Mouse (Mus musculus) kidney, embryonic 14.5 days (tissue): ENCODE results near the gene Prrt4. TPM values are rescaled to one million over a fixed set of nuclear protein-coding genes. Genes with fewer than 3 reads are reported as not detected.

Source experiments
- ATAC-seq: fragments of 200-750 bp; cut with Nextera tagmentation; 2 replicates; pipeline ENCODE4 v1.8.0; 2017; ENCODE audit warnings: moderate number of reproducible peaks, mild to moderate bottlenecking, moderate TSS enrichment, moderate library complexity; ENCODE audit not compliant: low FRiP score, low TSS enrichment
- H3K27ac ChIP-seq: fragments of 300-500 bp; sonication (generic); 2 replicates; pipeline ENCODE4 v1.5.1; 2014; ENCODE audit warnings: low read depth, mild to moderate bottlenecking, low read length, moderate library complexity, mixed read lengths
- H3K27me3 ChIP-seq: fragments of 300-500 bp; sonication (generic); 2 replicates; pipeline ENCODE4 v1.6.1; 2014; ENCODE audit warnings: mild to moderate bottlenecking, low read length; ENCODE audit not compliant: control insufficient read depth, insufficient read depth
- H3K36me3 ChIP-seq: fragments of 300-500 bp; sonication (generic); 2 replicates; pipeline ENCODE4 v1.6.1; 2014; ENCODE audit warnings: low read length, mixed read lengths; ENCODE audit not compliant: control insufficient read depth, insufficient read depth
- H3K4me1 ChIP-seq: fragments of 300-500 bp; sonication (generic); 2 replicates; pipeline ENCODE4 v1.6.1; 2014; ENCODE audit warnings: low read length, mixed read lengths; ENCODE audit not compliant: control insufficient read depth, insufficient read depth
- H3K4me2 ChIP-seq: fragments of 300-500 bp; sonication (generic); replicated peaks from 2 replicates; pipeline ENCODE4 v1.6.1; 2014; ENCODE audit warnings: low read depth, mild to moderate bottlenecking, low read length
- H3K4me3 ChIP-seq: fragments of 300-500 bp; sonication (generic); 2 replicates; pipeline ENCODE4 v1.5.1; 2014; ENCODE audit warnings: mild to moderate bottlenecking, low read length
- H3K9ac ChIP-seq: fragments of 300-500 bp; sonication (generic); 2 replicates; pipeline ENCODE4 v1.6.1; 2014; ENCODE audit warnings: low read depth, mild to moderate bottlenecking, low read length, moderate library complexity
- H3K9me3 ChIP-seq: fragments of 300-500 bp; sonication (generic); 2 replicates; pipeline ENCODE4 v1.6.1; 2016; ENCODE audit warnings: low read length; ENCODE audit not compliant: control insufficient read depth
- WGBS: fragments of 180-500 bp; shearing (Covaris S2); extraction: QIAGEN DNeasy Blood & Tissue Kit; methylation state at CpG from one replicate; pipeline ENCODE4 v1.1.7; 2014; 5-methylcytosine and 5-hydroxymethylcytosine counted together
- polyA plus RNA-seq: library from polyadenylated mRNA; unstranded; fragments of >200 nt; fragmentation: Nextera tagmentation; extraction: Ambion mirVana; gene quantifications from 2 replicates; pipeline ENCODE4 v1.2.1, GENCODE M21; 2014

The Prrt4 gene
- polyA plus RNA-seq, 1 experiment from 2014 or later, result 0.96 TPM

DNA sequence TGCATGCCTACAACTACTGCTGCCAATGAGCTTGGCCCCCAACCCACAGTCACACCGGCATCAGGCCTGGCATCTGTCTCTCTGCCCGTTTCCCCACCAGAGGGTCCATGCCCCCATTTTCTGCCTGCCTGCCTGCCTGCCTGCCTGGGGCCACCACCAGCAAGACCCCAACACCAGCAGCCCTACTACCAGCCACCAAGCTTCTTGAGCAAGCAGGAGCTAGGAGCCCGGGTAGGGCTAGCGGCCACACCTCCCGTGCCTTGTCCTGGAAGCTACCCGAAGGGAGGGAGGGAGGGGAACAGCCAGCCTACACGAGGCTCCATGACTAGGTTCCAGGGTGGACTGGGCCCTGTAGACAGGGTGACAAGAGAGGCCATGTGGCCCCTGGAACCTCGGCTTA is 22.6 kb upstream of the Prrt4 start:
- H3K4me2 ChIP-seq, result no peak overlapping the region
- H3K36me3 ChIP-seq, result peaks cover 16% of the 10 kb centered on the region
- 84% methylated on average over 8 of the region's 8 CpGs for whole genome bisulfite sequencing
- H3K27ac ChIP-seq, result no peak overlapping the region
- no peak for ATAC-seq
- H3K27me3 ChIP-seq, result no peaks in the 10 kb centered on the region
- H3K9ac ChIP-seq, result no peak overlapping the region; the same call in 1 of the 2 replicates
- no peaks in the 10 kb centered on the region for H3K9me3 ChIP-seq
- H3K4me1 ChIP-seq, result 0 out of 2 replicates have a peak, but pooled peaks cover 4% of the 10 kb centered on the region
- no peak overlapping the region for H3K4me3 ChIP-seq

DNA sequence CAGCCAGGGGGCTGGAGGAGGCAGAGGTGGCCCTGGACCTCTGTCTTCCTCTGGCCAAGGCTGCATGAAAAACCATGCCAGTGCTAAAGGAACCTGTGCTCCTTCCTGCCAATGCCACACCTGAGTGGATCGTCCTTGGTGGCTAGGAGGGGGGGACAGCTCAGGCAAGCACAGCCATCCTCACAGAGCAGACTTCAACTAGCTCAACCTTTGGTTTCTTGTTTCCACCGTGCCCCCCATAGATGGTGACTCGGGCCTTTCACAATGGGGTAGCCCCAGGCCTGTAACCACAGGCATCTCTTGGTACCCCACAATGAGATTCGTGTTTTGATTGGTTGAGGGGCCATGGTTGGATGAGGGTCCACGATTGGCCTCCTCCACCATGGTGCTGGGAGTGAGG is 22.0 kb upstream of the Prrt4 start:
- no peaks in the 10 kb centered on the region for H3K27me3 ChIP-seq
- H3K4me2 ChIP-seq, result no peak overlapping the region
- no peak for ATAC-seq
- peaks cover 16% of the 10 kb centered on the region for H3K36me3 ChIP-seq
- H3K9ac ChIP-seq, result no peak overlapping the region
- 0 out of 2 replicates have a peak, but pooled peaks cover 4% of the 10 kb centered on the region for H3K4me1 ChIP-seq
- 94% methylated on average over 5 of the region's 5 CpGs for WGBS
- no peaks in the 10 kb centered on the region for H3K9me3 ChIP-seq
- no peak overlapping the region for H3K27ac ChIP-seq
- H3K4me3 ChIP-seq, result no peak overlapping the region

DNA sequence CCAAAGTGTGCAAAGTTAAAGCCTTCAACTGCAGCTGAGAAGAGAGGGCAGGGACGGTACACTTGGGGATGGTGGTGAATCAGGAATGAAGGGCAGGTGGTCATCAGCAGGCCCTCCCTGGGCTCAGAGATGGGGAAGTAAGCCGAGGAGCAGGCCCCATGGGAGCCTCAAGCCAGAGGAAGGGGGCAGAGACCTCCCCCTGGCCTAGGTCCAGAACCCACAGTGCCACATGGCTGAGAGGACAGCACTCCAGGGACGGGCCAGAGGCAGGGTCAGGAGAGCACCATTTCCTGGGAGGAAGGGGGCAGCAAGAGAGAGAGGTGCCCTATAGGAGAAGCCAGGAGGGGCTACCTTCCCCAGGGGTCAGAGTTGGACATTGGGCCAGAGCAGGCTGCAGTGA is 21.1 kb upstream of the Prrt4 start:
- 64% methylated on average over 3 of the region's 3 CpGs for WGBS
- no peak for ATAC-seq
- Histone ChIP-seq H3K9ac (no peak overlapping the region), H3K4me1 (0 out of 2 replicates have a peak, but pooled peaks cover 4% of the 10 kb centered on the region), H3K4me3 (no peak overlapping the region), H3K27me3 (no peaks in the 10 kb centered on the region), H3K27ac (no peak overlapping the region), H3K4me2 (no peak overlapping the region), H3K36me3 (peaks cover 10% of the 10 kb centered on the region; the same call in 1 of the 2 replicates), H3K9me3 (no peaks in the 10 kb centered on the region)

DNA sequence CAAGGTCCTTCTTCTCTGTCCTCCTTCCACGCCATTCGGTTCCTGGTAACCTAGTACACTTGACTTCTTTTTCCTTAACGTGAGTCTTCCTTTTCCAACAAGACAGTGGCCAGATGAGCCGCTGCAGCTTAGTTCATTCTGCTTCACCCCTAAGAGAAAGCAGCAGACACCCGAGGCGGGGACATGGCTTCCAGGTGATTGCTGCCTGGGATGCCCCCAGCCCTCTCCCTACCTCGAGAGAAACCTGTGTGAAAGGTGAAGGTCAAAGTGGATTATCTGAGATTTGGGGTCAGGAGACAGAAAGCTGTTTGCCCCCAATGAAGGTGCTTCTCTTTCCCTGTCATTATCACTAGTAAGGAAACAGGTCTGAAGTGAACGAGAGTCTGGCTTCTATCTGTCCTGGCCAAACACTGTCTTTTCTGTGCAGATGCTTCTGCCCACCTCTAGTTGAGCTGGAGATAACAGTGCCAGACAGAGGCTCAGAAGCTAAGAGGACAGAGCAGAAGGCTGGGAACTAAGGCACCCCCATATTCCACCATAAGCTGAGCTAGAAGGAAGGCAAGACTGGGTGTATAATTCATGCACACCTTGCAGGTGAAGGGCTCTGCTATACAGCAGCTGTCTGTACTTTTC is 20.0 kb upstream of the Prrt4 start:
- Histone ChIP-seq H3K4me3 (peak overlapping the region; percentile 28; the same call in 1 of the 2 replicates), H3K27ac (no peak overlapping the region), H3K4me2 (peak overlapping the region; percentile 38), H3K9ac (no peak overlapping the region), H3K4me1 (0 out of 2 replicates have a peak, but pooled peaks cover 4% of the 10 kb centered on the region), H3K36me3 (peaks cover 9% of the 10 kb centered on the region; the same call in 1 of the 2 replicates), H3K27me3 (no peaks in the 10 kb centered on the region), H3K9me3 (no peaks in the 10 kb centered on the region)
- WGBS, result 32% methylated on average over 8 of the region's 8 CpGs
- ATAC-seq, result no peak

DNA sequence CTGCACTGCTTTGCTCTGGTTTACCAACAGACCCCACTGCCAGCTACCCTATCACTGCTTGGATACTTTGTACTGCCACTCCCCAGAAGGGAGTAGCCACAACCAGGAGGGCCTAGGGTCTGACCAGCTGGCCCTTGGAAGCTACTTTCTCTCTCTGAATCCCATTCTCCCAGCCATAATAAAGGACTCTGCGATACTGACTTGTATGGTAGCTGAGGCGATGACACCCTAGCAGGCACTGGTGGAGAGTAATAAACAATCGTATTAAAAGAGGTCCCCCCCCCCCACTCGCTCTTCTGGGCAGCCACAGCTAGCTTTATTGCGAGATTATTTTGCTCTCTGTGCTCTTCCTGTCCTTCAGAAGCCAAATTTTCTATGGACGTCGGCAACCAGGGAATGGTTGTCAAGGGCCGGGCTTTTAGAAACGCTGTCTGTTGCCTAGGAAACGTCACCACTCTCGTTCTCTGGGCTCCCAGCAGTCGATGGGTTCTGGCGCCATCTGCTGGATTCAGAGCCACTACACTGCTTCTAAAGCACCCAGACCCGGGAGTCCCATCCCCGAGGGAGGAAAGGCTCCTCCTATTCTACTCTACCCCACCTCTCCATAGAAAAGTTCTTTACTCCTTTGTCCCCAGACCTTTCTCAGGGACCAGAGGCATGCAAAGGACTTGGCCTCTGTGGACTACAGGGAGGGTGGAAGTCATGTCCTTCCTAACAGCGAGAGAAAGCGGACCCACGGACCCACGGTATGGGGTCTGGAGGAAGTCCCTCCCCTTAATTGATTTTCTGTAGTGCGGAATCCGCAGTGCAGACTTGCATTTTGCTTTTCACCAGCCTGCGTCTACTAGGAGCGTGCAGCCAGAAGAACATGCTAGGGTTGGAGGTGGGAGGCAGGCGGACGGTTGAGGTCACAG is 19.2 kb upstream of the Prrt4 start:
- peaks cover 2% of the 10 kb centered on the region; the same call in 1 of the 2 replicates for H3K36me3 ChIP-seq
- 12% methylated on average over 25 of the region's 25 CpGs for WGBS
- no peaks in the 10 kb centered on the region for H3K27me3 ChIP-seq
- H3K4me2 ChIP-seq, result peak overlapping the region; percentile 38
- H3K4me1 ChIP-seq, result 0 out of 2 replicates have a peak, but pooled peaks cover 4% of the 10 kb centered on the region
- no peaks in the 10 kb centered on the region for H3K9me3 ChIP-seq
- no peak overlapping the region for H3K9ac ChIP-seq
- no peak overlapping the region for H3K27ac ChIP-seq
- peak overlapping the region; percentile 28 for H3K4me3 ChIP-seq
- peak; percentile 84 for ATAC-seq

DNA sequence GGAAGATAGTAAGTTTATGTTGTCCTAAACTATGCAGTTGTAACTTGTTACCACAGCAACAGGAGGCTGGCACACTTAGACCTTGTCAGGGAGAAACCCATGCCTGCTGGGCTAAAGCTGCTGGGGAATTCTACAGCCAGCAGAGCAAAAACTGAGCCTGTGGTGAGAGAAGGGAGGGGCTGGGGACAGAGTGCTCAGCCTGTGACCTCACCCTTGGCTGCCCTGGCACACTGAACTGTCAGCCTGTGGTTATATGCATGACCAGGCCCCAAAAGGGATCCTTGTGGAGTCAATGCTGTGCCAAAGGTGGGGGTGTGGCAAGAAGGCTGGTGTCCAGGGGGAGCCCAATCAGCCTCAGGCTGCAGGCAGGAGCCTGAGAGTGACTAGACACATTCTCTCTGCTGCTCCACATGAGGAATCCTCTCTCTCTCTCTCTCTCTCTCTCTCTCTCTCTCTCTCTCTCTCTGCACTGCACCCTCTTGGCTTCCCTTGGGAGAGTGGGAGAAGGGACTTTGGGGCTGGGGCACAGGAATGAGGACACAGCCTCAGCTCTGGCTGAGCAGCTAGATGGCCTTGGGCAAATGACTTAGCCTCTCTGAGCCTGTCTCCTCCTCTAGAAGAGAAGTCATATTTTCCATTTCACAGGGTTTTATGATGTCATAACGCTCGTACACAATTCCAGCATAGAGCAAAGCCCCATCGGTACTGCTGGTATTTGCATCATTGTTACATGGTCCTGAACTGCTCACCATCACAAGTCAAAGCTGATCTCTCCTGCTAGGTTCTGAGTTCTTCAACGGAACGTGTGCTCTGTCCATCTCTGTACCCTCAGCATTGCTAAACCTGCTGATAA is 16.7 kb upstream of the Prrt4 start:
- peaks cover under 1% of the 10 kb centered on the region; the same call in 1 of the 2 replicates for H3K27me3 ChIP-seq

DNA sequence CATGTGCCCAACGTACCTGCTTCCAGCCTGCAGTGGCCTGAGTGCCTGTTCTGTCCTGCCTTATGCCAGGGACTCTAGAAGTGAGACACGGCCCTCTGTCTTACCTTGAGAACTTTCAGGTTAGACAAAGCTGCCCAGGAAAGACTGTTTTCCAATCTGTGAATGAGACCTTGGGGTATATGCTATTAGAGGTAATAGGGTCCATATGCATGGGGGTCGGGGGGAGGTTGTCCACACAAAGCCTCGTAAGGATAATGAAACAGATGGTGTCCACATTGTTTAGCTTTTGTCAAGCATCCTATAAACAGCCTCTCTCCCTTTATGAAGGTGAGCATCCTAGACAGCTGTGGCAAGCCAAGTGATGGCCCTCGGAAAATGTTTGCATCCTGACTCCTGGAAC is 15.8 kb upstream of the Prrt4 start:
- H3K27ac ChIP-seq, result no peak overlapping the region

More for the DNA sequence above, 16.7 kb upstream of the Prrt4 start:
- Histone ChIP-seq H3K4me1 (0 out of 2 replicates have a peak, but pooled peaks cover 4% of the 10 kb centered on the region), H3K27ac (no peak overlapping the region), H3K4me3 (no peak overlapping the region), H3K36me3 (no peaks in the 10 kb centered on the region; the same call in 1 of the 2 replicates), H3K9ac (no peak overlapping the region), H3K9me3 (no peaks in the 10 kb centered on the region), H3K4me2 (no peak overlapping the region)
- 81% methylated on average over 5 of the region's 5 CpGs for WGBS
- no peak for ATAC-seq

DNA sequence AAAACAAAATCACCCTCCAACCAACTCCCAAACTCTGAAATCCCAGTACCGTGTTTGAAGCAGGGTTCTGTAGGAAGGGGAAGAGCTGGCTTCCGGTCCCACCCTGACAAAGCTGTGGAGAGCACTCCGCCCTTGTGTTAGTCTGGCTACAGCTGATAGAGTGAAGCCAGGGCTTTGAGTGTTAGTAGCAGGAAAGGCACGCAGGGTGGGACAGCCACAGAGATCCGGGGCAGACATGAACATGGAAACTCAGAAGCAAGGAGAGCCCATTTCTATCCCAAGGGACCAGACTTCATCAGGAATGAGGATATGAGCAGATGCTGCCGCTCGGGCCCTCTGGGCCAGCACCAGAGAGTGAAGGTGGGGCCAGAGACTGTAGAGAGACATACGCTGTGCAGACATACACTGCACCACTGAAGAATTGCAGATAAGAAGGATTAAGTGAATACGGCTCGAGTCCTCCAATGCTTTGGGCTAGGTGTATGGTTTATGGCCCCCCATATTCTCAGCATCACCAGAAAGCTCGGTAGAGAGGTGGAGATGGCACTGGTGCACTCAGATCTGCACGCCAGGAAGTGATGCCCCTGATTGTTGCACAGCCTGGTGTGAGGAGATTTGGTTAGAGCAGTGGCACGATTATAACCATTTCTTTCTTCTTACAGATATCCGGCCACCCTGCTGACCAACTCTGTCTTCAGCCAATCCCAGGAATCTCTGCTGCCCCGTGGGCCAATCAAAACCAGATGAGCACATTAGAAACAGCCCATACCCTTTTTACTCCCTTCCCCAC is 14.8 kb upstream of the Prrt4 start:
- no peaks in the 10 kb centered on the region for H3K9me3 ChIP-seq
- no peak for ATAC-seq
- H3K4me1 ChIP-seq, result 0 out of 2 replicates have a peak, but pooled peaks cover 4% of the 10 kb centered on the region
- H3K4me2 ChIP-seq, result no peak overlapping the region
- H3K27ac ChIP-seq, result no peak overlapping the region
- H3K9ac ChIP-seq, result no peak overlapping the region
- peaks cover 3% of the 10 kb centered on the region; the same call in 1 of the 2 replicates for H3K27me3 ChIP-seq
- 74% methylated on average over 15 of the region's 15 CpGs for WGBS
- no peak overlapping the region for H3K4me3 ChIP-seq
- no peaks in the 10 kb centered on the region for H3K36me3 ChIP-seq

More for the DNA sequence above, 15.8 kb upstream of the Prrt4 start:
- H3K36me3 ChIP-seq, result no peaks in the 10 kb centered on the region
- no peak overlapping the region for H3K9ac ChIP-seq
- 0 out of 2 replicates have a peak, but pooled peaks cover 4% of the 10 kb centered on the region for H3K4me1 ChIP-seq
- no peaks in the 10 kb centered on the region for H3K9me3 ChIP-seq
- no peak overlapping the region for H3K4me2 ChIP-seq
- peaks cover 3% of the 10 kb centered on the region; the same call in 1 of the 2 replicates for H3K27me3 ChIP-seq
- H3K4me3 ChIP-seq, result no peak overlapping the region
- ATAC-seq, result no peak
- WGBS, result 86% methylated on average over 5 of the region's 5 CpGs
